Mouse (Mus musculus) liver, postnatal 0 days (tissue): ENCODE results near the gene Slc25a43.

Experiments
- CTCF ChIP-seq: sonication (generic); IDR thresholded peaks from 2 replicates; pipeline ENCODE4 v1.5.1; 2016; ENCODE audit warnings: antibody characterized with exemption, low read depth
- EP300 ChIP-seq: IDR thresholded peaks from 2 replicates; pipeline ENCODE4 v1.6.1; 2016; ENCODE audit warnings: antibody characterized with exemption, low read depth, mild to moderate bottlenecking

- peak; percentile 83 for TF ChIP-seq CTCF
- TF ChIP-seq EP300, result peak; percentile 37; the same call in 1 of the 2 replicates
Observed at GRCm38 (mm10) chrX:36807360-36808317, 64.2 kb downstream of the Slc25a43 start.
